Mouse (Mus musculus): ENCODE data around the gene Cbs. TPM values are rescaled to one million over a fixed set of nuclear protein-coding genes. Genes with fewer than 3 reads are reported as not detected.

Cbs gene
- polyA plus RNA-seq (2012; rRNA removed), result 35.0 and 41.8 TPM in 2 replicates

- H3K27ac ChIP-seq (ENCODE audit: insufficient read depth, low read length), result peak within 1 kb of the TSS; percentile 70
- TF ChIP-seq CTCF (IDR thresholded peaks at IDR 0.05; ENCODE audit: extremely low read depth, insufficient read depth, low read length) (no peak), POLR2A (IDR thresholded peaks at IDR 0.05; ENCODE audit: extremely low read depth, insufficient read depth, low read length) (peak; percentile 27; the same call in 1 of the 2 replicates)
- H3K4me1 ChIP-seq (ENCODE audit: control insufficient read depth, insufficient read depth, low read length), result no peaks in the 10 kb centered on the region; the same call in 1 of the 2 replicates
- H3K4me3 ChIP-seq (ENCODE audit: insufficient read depth, low read length), result peak within 1 kb of the TSS; percentile 66
These were observed at the start of gene Cbs for GRCm38 (mm10) chr17:31636942-31637811. TSS of gene Cbs (minus strand) at chr17:31637238.

GRCm38 (mm10) chr17:31686225-31686564 is 49.2 kb upstream of the Cbs start:
- TF ChIP-seq POLR2A (IDR thresholded peaks at IDR 0.05; ENCODE audit: extremely low read depth, insufficient read depth, low read length), result no peak
- TF ChIP-seq CTCF (IDR thresholded peaks at IDR 0.05; ENCODE audit: extremely low read depth, insufficient read depth, low read length), result no peak
- H3K4me1 ChIP-seq (ENCODE audit: control insufficient read depth, insufficient read depth, low read length), result peaks cover 2% of the 10 kb centered on the region; the same call in 1 of the 2 replicates
- H3K27ac ChIP-seq (ENCODE audit: insufficient read depth, low read length), result no peak overlapping the region
- no peak overlapping the region for H3K4me3 ChIP-seq (ENCODE audit: insufficient read depth, low read length)

GRCm38 (mm10) chr17:31685514-31686224 is 48.6 kb upstream of the Cbs start:
- Histone ChIP-seq H3K4me1 (ENCODE audit: control insufficient read depth, insufficient read depth, low read length) (peaks cover 2% of the 10 kb centered on the region; the same call in 1 of the 2 replicates), H3K27ac (ENCODE audit: insufficient read depth, low read length) (no peak overlapping the region), H3K4me3 (ENCODE audit: insufficient read depth, low read length) (no peak overlapping the region)
- TF ChIP-seq CTCF (IDR thresholded peaks at IDR 0.05; ENCODE audit: extremely low read depth, insufficient read depth, low read length), result peak; percentile 86
- no peak for TF ChIP-seq POLR2A (IDR thresholded peaks at IDR 0.05; ENCODE audit: extremely low read depth, insufficient read depth, low read length)

DNA sequence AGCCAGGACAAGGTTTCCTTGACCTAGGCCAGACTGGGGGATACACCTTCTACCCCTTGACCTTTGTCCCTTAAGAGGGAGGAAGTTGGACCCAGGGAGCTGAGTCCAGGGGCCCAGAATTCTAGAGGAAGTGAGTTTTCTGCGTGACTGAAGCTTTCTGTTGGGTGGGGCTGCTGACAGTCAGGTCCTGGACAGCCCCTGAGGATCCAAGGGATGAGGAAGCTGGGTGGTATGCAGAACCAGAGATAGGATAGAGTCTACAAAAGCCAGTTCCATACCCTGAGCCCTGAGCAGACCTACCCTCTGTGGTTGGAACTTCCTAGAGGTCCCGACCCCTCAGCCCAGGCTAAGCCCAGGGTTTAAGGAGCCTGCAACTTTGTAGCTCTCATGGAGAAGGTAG is 43.4 kb upstream of the Cbs start:
- Histone ChIP-seq H3K4me3 (ENCODE audit: insufficient read depth, low read length) (no peak overlapping the region), H3K4me1 (ENCODE audit: control insufficient read depth, insufficient read depth, low read length) (no peaks in the 10 kb centered on the region), H3K27ac (ENCODE audit: insufficient read depth, low read length) (no peak overlapping the region)
- TF ChIP-seq POLR2A (IDR thresholded peaks at IDR 0.05; ENCODE audit: extremely low read depth, insufficient read depth, low read length), result no peak
- no peak for TF ChIP-seq CTCF (IDR thresholded peaks at IDR 0.05; ENCODE audit: extremely low read depth, insufficient read depth, low read length)

- H3K27ac ChIP-seq (ENCODE audit: insufficient read depth, low read length), result no peak within 1 kb of the TSS
- H3K4me3 ChIP-seq (ENCODE audit: insufficient read depth, low read length), result no peak within 1 kb of the TSS
- TF ChIP-seq POLR2A (IDR thresholded peaks at IDR 0.05; ENCODE audit: extremely low read depth, insufficient read depth, low read length) (no peak), CTCF (IDR thresholded peaks at IDR 0.05; ENCODE audit: extremely low read depth, insufficient read depth, low read length) (no peak)
- H3K4me1 ChIP-seq (ENCODE audit: control insufficient read depth, insufficient read depth, low read length), result no peaks in the 10 kb centered on the region
These were observed 40.5 kb upstream of the Cbs start, which contains the start of gene Cryaa for GRCm38 (mm10) chr17:31677507-31677906. TSS of gene Cryaa (plus strand) at chr17:31677807.

DNA sequence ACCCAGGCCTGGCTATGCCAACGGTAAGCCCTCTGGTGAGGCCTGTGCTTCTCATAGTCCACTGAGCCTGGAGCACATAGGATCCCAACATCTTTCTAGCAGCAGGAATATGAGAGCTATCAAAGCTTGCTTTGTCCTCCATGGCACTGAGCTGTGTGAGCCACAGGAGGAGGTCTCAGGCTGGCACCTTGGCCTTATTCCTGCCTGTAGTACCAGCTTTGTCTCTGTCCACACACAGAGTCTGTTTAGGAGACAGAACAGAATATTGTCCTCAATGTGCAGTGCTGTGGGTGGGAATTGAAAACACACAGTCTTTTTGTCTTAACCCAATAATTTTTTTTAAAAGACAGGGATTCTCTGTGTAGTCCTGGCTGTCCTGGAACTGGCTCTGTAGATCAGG is 37.4 kb upstream of the Cbs start:
- no peak for TF ChIP-seq POLR2A (IDR thresholded peaks at IDR 0.05; ENCODE audit: extremely low read depth, insufficient read depth, low read length)
- TF ChIP-seq CTCF (IDR thresholded peaks at IDR 0.05; ENCODE audit: extremely low read depth, insufficient read depth, low read length), result no peak
- Histone ChIP-seq H3K4me3 (ENCODE audit: insufficient read depth, low read length) (no peak overlapping the region), H3K4me1 (ENCODE audit: control insufficient read depth, insufficient read depth, low read length) (no peaks in the 10 kb centered on the region), H3K27ac (ENCODE audit: insufficient read depth, low read length) (peak overlapping the region; percentile 27)

- TF ChIP-seq POLR2A (IDR thresholded peaks at IDR 0.05; ENCODE audit: extremely low read depth, insufficient read depth, low read length), result no peak
- TF ChIP-seq CTCF (IDR thresholded peaks at IDR 0.05; ENCODE audit: extremely low read depth, insufficient read depth, low read length), result no peak
- Histone ChIP-seq H3K27ac (ENCODE audit: insufficient read depth, low read length) (no peak overlapping the region), H3K4me1 (ENCODE audit: control insufficient read depth, insufficient read depth, low read length) (no peaks in the 10 kb centered on the region), H3K4me3 (ENCODE audit: insufficient read depth, low read length) (no peak overlapping the region)
These were observed 35.2 kb upstream of the Cbs start for GRCm38 (mm10) chr17:31672279-31672678.

- TF ChIP-seq CTCF (IDR thresholded peaks at IDR 0.05; ENCODE audit: extremely low read depth, insufficient read depth, low read length) (no peak), POLR2A (IDR thresholded peaks at IDR 0.05; ENCODE audit: extremely low read depth, insufficient read depth, low read length) (no peak)
- Histone ChIP-seq H3K4me3 (ENCODE audit: insufficient read depth, low read length) (no peak overlapping the region), H3K4me1 (ENCODE audit: control insufficient read depth, insufficient read depth, low read length) (no peaks in the 10 kb centered on the region), H3K27ac (ENCODE audit: insufficient read depth, low read length) (no peak overlapping the region)
These were observed 34.7 kb upstream of the Cbs start for GRCm38 (mm10) chr17:31671698-31672097.

DNA sequence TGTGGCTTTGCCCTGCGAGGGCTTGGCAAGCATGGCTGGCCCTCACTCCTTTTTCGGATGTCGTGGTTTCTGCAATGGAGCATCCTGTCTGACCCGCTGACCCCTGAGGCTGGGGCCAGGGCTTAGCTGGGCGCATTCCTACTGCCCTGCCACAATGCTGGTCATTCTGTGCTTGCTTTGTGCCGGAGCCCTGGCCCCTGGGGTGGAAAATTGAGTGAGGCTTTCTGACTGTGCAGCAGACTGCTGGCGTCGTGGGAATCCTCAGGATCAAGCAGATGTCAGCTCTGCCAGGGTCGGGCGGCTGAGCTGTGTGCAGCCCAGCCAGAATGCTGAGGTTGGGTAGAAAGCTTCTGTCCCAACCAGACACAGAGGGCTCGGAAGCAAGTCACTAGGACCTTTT is 33.1 kb upstream of the Cbs start:
- H3K27ac ChIP-seq (ENCODE audit: insufficient read depth, low read length), result no peak overlapping the region
- H3K4me1 ChIP-seq (ENCODE audit: control insufficient read depth, insufficient read depth, low read length), result no peaks in the 10 kb centered on the region
- no peak overlapping the region for H3K4me3 ChIP-seq (ENCODE audit: insufficient read depth, low read length)
- TF ChIP-seq POLR2A (IDR thresholded peaks at IDR 0.05; ENCODE audit: extremely low read depth, insufficient read depth, low read length) (no peak), CTCF (IDR thresholded peaks at IDR 0.05; ENCODE audit: extremely low read depth, insufficient read depth, low read length) (no peak)
